Mouse (Mus musculus): Measurements from ENCODE around the gene Upk3bl.
A peak's percentile ranks its signal among the peaks of the same experiment; 100 is the strongest.

Gene Upk3bl

GRCm38 (mm10) chr5:136054301-136055077, at the start of gene Upk3bl:
TSS of gene Upk3bl (plus strand) at chr5:136054492.
- no peak for DNase-seq (ENCODE audit: low read depth, low spot score)

DNA sequence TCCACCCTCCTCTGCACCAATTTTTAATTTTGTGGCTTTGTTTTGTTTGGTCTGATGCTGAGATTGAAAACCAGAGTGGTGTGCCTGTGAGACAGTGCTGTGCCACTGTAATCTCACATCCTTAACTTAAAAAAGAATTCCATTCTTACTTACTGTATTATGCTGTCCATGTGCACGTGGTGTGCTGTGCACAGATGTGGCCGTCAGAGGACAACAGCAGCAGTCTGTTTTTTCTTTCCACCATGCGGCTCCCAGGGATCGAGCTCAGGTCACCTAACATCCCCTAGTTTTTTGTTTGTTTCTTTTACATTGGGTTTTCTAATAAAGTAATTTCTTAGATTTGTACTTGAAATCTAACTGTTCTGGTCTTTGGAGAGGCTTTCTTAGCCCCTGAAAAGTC, 49.8 kb upstream of the Upk3bl start:
- no peak for DNase-seq (ENCODE audit: low read depth, low spot score)

DNA sequence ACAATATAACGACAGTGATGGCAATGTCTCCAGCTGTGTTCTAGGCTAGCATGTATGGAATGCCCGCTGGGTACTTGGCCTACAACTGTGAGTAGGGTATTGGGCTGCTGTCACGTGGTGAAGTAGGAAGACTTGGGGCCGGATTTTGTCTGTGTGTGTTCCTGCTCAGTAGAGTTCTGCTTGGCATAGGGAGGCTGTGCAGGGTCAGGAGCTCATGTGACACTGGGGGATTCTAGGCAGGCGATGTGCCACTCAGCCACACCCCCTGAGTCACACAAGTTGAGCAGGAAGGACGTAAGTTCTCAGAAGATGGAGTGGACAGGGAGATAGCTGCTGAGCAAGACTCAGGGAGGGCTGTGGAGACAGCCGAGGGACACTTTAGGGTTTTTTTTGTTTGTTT, 46.5 kb upstream of the Upk3bl start:
- DNase-seq (ENCODE audit: low read depth, low spot score): no peak

GRCm38 (mm10) chr5:136014877-136015276, 39.4 kb upstream of the Upk3bl start:
- DNase-seq (ENCODE audit: low read depth, low spot score): no peak

- no peak for DNase-seq (ENCODE audit: low read depth, low spot score)
These were observed 38.7 kb upstream of the Upk3bl start for GRCm38 (mm10) chr5:136015586-136015985.

DNA sequence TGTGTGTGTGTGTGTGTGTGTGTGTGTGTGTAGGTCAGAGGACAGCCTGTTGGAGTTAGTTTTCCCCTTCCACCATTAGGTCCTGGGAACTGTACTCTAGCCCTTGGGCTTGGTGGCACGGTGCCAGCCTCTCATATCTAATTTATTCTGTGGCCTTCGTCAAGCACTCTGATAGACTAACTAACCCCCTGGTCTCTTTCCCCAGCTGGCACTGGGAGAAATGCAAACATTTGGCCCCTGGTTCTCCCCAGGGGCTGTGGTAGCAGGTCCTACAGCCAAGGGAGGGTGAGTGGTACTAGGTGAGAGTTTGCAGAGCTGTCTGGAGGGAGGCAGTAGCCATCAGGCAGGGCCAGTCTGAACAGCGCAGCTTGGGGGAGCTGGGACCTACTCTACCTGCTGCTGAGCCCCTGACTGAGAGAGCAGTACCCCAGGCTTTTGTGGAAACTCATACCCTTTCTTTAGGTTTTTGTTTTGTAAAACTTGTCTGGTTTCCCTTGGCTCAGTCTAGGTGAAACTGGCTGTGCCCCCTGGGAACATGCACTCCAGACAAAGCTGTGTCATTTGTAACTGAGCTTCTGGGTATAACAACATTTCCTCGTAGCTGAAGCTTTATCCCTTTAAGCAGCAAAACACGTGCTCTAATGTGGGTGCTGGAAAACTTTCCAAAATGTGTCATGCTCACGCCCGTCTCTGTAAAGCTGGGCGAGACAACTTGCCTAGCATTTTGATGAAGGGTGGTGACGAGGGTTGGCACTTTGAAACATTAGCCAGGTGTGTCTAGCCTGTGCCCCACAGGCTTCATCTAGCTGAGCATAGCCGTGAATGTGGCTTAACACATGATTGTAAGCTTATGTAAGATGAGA, 38.0 kb upstream of the Upk3bl start:
- no peak for DNase-seq (ENCODE audit: low read depth, low spot score)

- DNase-seq (ENCODE audit: low read depth, low spot score): no peak
These were observed 37.0 kb upstream of the Upk3bl start for GRCm38 (mm10) chr5:136017262-136017661.

GRCm38 (mm10) chr5:136018726-136019125, 35.6 kb upstream of the Upk3bl start:
- no peak for DNase-seq (ENCODE audit: low read depth, low spot score)

DNA sequence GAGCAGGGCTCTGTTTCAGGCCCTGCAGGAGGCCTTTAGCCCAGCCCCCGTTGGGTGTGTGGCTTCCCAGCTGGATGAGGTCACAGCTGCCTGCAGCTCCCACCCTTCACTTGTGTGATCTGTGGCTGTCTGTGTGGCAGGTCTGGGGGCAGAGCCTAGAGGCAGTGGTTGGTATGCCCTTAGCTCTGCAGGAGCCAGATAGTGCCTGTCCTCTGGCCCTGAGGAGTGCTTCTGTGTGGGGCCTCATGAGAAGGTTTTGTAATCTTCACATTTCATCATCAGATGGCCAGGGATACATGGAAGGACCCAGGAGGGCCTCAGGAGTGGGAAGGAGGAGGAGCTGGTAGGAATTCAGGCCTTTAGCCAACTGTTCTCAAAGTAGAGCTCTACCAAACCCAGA, 34.4 kb upstream of the Upk3bl start:
- no peak for DNase-seq (ENCODE audit: low read depth, low spot score)

DNA sequence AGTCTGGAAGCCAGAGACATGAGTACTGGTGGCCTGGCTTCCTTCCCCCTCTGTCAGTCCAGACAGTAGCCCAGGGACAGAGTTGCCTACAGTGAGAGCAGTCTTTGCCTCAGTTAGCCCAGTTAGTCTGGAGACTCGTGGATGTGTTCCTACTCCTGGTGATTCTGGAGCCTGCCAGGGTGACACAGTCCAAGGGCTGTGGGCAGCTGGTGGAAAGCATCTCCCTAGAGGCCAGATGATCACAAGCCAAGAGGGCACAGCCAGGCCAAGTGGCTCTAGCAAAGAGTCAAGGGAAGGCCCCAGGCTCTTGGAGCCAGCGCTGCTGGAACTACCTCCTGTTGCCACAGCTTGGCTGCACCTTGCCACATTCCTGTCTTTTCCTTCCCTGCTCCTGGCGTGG, 28.6 kb upstream of the Upk3bl start:
- no peak for DNase-seq (ENCODE audit: low read depth, low spot score)

DNA sequence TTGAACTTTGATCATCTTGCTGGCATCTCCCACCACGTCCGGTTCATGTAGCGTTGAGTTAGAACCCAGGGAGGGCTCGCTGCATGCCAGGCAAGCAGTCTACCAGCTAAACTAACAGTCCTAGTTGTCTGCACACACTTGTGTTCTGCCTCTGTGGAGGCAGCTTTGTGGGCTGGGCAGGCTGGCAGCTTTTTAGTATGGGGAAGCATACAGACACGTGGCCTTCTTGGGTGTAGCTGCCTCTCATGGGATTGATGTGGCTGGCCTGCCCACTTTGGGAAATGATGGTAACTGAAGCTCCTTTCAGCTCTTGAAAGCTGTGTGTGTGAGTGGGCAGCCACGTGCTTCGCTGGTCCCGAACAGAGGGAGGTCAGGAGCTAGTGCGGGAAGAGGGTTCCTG, 27.4 kb upstream of the Upk3bl start:
- no peak for DNase-seq (ENCODE audit: low read depth, low spot score)

DNA sequence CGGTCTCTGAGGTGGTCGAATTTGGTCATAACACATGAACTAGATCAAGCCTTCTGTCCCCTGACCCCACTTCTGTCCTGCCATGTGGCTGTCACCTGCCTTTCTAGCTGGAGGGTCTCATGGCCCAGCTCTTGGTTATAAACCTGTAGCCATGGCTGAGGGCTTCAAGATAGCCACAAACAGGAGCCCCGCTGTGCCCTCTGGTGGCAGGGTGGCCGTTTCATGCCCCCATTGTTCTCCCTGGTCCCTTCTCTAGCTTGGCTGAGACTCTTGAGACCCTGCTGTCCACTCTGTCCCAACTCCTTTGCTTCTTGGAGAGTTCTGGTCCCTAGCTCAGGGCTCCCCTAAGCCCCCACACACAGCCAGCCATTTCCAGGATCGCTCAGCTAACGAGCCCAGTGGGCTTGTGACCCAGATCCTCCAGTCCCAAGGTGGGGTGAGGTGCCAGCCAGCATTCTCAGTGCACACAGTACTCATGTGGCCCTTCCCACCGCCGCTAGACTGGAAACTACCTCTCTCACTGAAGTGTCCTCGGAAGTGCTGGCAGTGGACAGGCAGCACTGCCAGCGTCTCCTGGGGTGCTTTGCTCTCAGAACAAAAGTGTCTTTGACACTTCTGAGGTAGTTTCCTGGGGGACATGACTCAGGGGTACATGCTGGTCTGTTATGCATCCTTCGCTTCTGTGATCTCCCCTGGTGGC, 26.5 kb upstream of the Upk3bl start:
- no peak for DNase-seq (ENCODE audit: low read depth, low spot score)

GRCm38 (mm10) chr5:136034868-136035267, 19.4 kb upstream of the Upk3bl start:
- no peak for DNase-seq (ENCODE audit: low read depth, low spot score)

DNA sequence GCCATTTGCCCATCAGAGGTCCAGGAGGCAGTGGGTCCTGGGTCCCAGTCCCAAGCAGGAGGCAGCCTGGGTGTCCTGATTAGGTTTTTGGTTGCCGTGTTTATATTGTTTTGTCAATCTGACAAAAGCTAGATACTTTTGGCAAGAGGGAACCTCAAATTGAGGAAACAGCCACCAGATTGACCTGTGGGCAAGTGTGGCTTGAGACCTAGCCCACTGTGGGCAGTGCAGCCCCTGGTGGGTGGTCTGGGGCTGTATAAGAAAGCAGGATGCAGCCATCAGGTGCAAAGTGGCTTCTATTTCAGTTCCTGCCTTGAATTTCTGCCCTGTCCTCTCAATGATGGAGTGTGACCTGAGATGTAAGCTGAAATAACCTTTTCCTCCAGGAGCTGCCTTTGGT, 19.0 kb upstream of the Upk3bl start:
- DNase-seq (ENCODE audit: low read depth, low spot score): no peak

GRCm38 (mm10) chr5:136036667-136037066, 17.6 kb upstream of the Upk3bl start:
- no peak for DNase-seq (ENCODE audit: low read depth, low spot score)

DNA sequence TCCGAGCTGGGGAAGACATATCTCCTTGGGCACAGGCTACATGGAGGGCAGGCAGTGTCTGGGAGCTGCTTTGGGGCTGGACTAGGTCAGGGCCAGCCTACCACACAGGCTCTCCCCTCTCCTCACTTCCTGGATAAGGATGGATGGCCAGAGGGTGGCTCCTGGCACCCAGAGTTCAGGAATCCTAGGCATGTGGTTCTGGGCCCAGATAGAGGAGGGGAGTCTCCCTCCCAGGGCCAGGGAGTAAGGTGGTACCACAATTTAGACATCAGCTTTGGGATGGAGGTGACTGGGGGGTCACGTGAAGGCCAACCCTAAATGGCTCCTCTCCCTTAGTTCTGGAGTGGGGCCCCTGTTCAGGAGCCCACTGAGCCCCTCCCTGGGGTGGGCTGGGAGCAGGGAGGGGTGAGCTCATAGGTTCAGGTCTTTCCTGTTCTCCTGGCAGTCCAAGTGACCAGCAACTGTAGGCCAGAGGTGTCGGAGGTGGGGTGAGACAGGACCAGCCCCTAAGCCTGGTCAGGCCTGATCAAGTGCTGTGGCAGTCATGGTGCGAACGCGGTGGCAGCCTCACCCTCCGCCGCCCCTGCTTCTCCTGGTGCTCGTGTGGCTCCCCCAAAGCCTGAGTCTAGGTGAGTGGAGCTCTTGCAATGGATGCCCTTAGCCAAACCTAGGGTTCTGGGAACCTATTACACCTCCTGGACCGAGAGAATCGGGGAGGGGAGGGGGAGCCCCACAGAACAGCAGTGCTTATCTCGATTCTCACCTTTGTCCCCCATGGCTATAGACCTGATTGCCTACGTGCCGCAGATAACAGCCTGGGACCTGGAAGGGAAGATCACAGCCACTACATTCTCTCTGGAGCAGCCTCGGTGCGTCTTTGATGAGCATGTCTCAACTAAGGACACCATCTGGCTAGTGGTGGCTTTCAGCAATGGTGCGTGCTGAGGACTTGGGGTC, 15.8 kb upstream of the Upk3bl start, which contains the start of gene Upk3b:
TSS of gene Upk3b (plus strand) at position 239 of the 957 bp plus-strand sequence.
- DNase-seq (ENCODE audit: low read depth, low spot score): no peak

DNA sequence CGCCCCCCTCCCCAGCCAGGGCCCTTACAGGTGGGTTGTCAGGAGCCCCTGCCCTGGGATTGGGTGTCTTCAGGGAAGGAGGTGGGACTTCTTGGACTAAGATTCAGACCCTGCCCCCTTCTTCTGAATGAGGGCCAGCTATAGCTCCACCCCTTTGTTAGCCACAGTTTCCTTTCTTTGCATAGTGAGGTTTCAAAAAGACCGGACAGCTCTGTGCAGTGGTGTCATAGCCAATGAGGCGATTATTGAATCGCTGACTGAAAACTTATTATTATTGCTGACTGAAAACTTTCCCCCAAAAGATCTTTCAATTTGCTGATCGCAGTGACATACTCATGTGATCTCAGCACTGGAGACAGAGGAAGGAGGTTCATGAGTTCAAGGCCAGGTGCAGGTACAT, 14.1 kb upstream of the Upk3bl start:
- DNase-seq (ENCODE audit: low read depth, low spot score): no peak

GRCm38 (mm10) chr5:136041260-136041659, 13.0 kb upstream of the Upk3bl start:
- DNase-seq (ENCODE audit: low read depth, low spot score): no peak

DNA sequence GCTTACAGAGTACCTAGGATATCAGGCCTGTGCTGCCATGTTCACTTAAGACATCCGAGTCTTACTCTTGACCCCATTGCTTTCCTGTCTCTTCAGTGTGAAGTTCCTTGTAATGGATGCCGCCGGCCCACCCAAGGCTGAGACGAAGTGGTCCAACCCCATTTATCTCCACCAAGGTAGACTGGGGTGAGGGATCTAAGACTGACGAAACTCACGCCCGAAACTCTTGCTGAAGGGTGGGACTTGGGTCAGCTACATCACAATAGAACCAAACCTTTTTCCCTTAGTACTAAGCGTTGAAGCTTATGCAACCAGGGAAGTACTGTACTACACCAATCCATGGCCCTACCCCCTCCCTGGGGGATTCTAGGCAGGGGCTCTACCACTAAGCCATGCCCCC, 12.6 kb upstream of the Upk3bl start:
- no peak for DNase-seq (ENCODE audit: low read depth, low spot score)

GRCm38 (mm10) chr5:136044865-136045264, 9.4 kb upstream of the Upk3bl start:
- peak; percentile 48 for DNase-seq (ENCODE audit: low read depth, low spot score)

DNA sequence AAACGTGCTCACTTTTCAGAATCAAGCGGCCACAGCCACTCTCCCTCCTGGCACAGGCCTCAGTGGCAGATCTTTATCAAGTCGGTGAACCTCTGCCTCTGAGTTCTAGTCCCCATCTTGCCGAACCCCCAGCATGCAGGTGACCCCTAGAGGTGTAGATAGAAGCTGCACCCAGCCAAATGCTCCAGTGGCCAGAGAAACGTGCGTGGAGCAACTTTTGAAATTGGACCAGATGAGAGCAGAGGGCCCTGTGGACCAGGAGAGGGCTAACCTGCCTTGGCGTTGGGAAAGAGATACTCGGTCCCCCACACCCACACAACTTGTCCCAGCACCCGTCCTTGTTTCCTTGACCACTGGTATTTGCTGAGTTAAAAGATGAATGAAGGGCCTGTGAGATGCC, 8.9 kb upstream of the Upk3bl start:
- DNase-seq (ENCODE audit: low read depth, low spot score): peak; percentile 42

Data from CD4-positive, CD25-positive, alpha-beta regulatory T cell, adult 2 months (primary cell).